Mouse (Mus musculus) limb, embryonic 12.5 days (tissue): ENCODE results near the gene Gk2. TPM values are rescaled to one million over a fixed set of nuclear protein-coding genes. Genes with fewer than 3 reads are reported as not detected.

Source experiments
- ATAC-seq: fragments of 200-750 bp; cut with Nextera tagmentation; 2 replicates; pipeline ENCODE4 v1.8.0; 2017; ENCODE audit warnings: low read depth, moderate TSS enrichment; ENCODE audit not compliant: insufficient number of reproducible peaks, insufficient read depth, low FRiP score, low TSS enrichment
- H3K27ac ChIP-seq: fragments of 300-500 bp; sonication (generic); 2 replicates; pipeline ENCODE4 v1.5.1; 2016; ENCODE audit warnings: mild to moderate bottlenecking, moderate library complexity
- H3K27me3 ChIP-seq: fragments of 300-500 bp; sonication (generic); 2 replicates; pipeline ENCODE4 v1.6.1; 2016; ENCODE audit warnings: mild to moderate bottlenecking, moderate library complexity
- H3K36me3 ChIP-seq: fragments of 300-500 bp; sonication (generic); 2 replicates; pipeline ENCODE4 v1.6.1; 2016; ENCODE audit warnings: mild to moderate bottlenecking, moderate library complexity
- H3K4me1 ChIP-seq: fragments of 300-500 bp; sonication (generic); replicated peaks from 2 replicates; pipeline ENCODE4 v1.6.1; 2016
- H3K4me2 ChIP-seq: fragments of 300-500 bp; sonication (generic); 2 replicates; pipeline ENCODE4 v1.6.1; 2016; ENCODE audit warnings: mild to moderate bottlenecking, moderate library complexity
- H3K4me3 ChIP-seq: fragments of 300-500 bp; sonication (generic); replicated peaks from 2 replicates; pipeline ENCODE4 v1.5.1; 2016; ENCODE audit warnings: mild to moderate bottlenecking
- H3K9ac ChIP-seq: fragments of 300-500 bp; sonication (generic); replicated peaks from 2 replicates; pipeline ENCODE4 v1.6.1; 2016; ENCODE audit warnings: mild to moderate bottlenecking, moderate library complexity
- H3K9me3 ChIP-seq: fragments of 300-500 bp; sonication (generic); 2 replicates; pipeline ENCODE4 v1.6.1; 2016; ENCODE audit warnings: mild to moderate bottlenecking, moderate library complexity
- WGBS: fragments of 180-500 bp; shearing (Covaris S2); methylation state at CpG from one replicate; pipeline ENCODE4 v1.1.7; 2016; 5-methylcytosine and 5-hydroxymethylcytosine counted together
- polyA plus RNA-seq: library from polyadenylated mRNA; unstranded; fragments of >200 nt; fragmentation: Nextera tagmentation; extraction: Ambion mirVana; gene quantifications from 2 replicates; pipeline ENCODE4 v1.2.1, GENCODE M21; 2016

Gk2 gene
- polyA plus RNA-seq, 1 experiment from 2014 or later, result not detected

- Histone ChIP-seq H3K27ac (no peak overlapping the region), H3K9me3 (no peaks in the 10 kb centered on the region), H3K27me3 (no peaks in the 10 kb centered on the region), H3K36me3 (no peaks in the 10 kb centered on the region), H3K4me1 (no peaks in the 10 kb centered on the region), H3K4me2 (no peak overlapping the region), H3K9ac (no peak overlapping the region), H3K4me3 (no peak overlapping the region)
- ATAC-seq, result no peak
- 89% methylated on average over 2 of the region's 2 CpGs for WGBS
Measured at GRCm38 (mm10) chr5:97432512-97432911, 24.3 kb downstream of the Gk2 start.

- Histone ChIP-seq H3K27ac (no peak overlapping the region), H3K4me1 (no peaks in the 10 kb centered on the region), H3K9ac (no peak overlapping the region), H3K27me3 (no peaks in the 10 kb centered on the region), H3K4me3 (no peak overlapping the region), H3K4me2 (no peak overlapping the region), H3K36me3 (no peaks in the 10 kb centered on the region), H3K9me3 (no peaks in the 10 kb centered on the region)
- no peak for ATAC-seq
- WGBS, result 49% methylated on average over 9 of the region's 9 CpGs
Measured at GRCm38 (mm10) chr5:97429976-97430375, 26.8 kb downstream of the Gk2 start.

GRCm38 (mm10) chr5:97421669-97422068, 35.2 kb downstream of the Gk2 start:
- Histone ChIP-seq H3K27ac (no peak overlapping the region), H3K4me1 (no peaks in the 10 kb centered on the region), H3K9me3 (0 out of 2 replicates have a peak, but pooled peaks cover 3% of the 10 kb centered on the region), H3K9ac (no peak overlapping the region), H3K4me2 (no peak overlapping the region), H3K36me3 (no peaks in the 10 kb centered on the region), H3K4me3 (no peak overlapping the region), H3K27me3 (no peaks in the 10 kb centered on the region)
- no peak for ATAC-seq
- WGBS, result 93% methylated on average over 2 of the region's 2 CpGs

- Histone ChIP-seq H3K27ac (no peak overlapping the region), H3K4me2 (no peak overlapping the region), H3K4me3 (no peak overlapping the region), H3K36me3 (no peaks in the 10 kb centered on the region), H3K4me1 (no peaks in the 10 kb centered on the region), H3K9ac (no peak overlapping the region), H3K9me3 (0 out of 2 replicates have a peak, but pooled peaks cover 1% of the 10 kb centered on the region), H3K27me3 (no peaks in the 10 kb centered on the region)
- WGBS, result 87% methylated on average over 2 of the region's 2 CpGs
- no peak for ATAC-seq
Measured at GRCm38 (mm10) chr5:97417185-97417584, 39.6 kb downstream of the Gk2 start.

GRCm38 (mm10) chr5:97415837-97416236, 41.0 kb downstream of the Gk2 start:
- H3K4me1 ChIP-seq, result no peaks in the 10 kb centered on the region
- 85% methylated on average over 6 of the region's 6 CpGs for WGBS
- H3K36me3 ChIP-seq, result no peaks in the 10 kb centered on the region
- no peak for ATAC-seq
- no peak overlapping the region for H3K9ac ChIP-seq
- H3K9me3 ChIP-seq, result no peaks in the 10 kb centered on the region
- H3K27me3 ChIP-seq, result no peaks in the 10 kb centered on the region
- H3K4me2 ChIP-seq, result no peak overlapping the region
- no peak overlapping the region for H3K4me3 ChIP-seq
- H3K27ac ChIP-seq, result no peak overlapping the region

GRCm38 (mm10) chr5:97413716-97414115, 43.1 kb downstream of the Gk2 start:
- Histone ChIP-seq H3K4me3 (no peak overlapping the region), H3K9ac (no peak overlapping the region), H3K27ac (no peak overlapping the region), H3K4me2 (no peak overlapping the region), H3K36me3 (no peaks in the 10 kb centered on the region), H3K27me3 (no peaks in the 10 kb centered on the region), H3K4me1 (no peaks in the 10 kb centered on the region), H3K9me3 (no peaks in the 10 kb centered on the region)
- ATAC-seq, result no peak
- WGBS, result 85% methylated on average over 3 of the region's 3 CpGs

- H3K9ac ChIP-seq, result no peak overlapping the region
- H3K4me1 ChIP-seq, result no peaks in the 10 kb centered on the region
- no peaks in the 10 kb centered on the region for H3K27me3 ChIP-seq
- H3K9me3 ChIP-seq, result no peaks in the 10 kb centered on the region
- no peak for ATAC-seq
- no peak overlapping the region for H3K4me2 ChIP-seq
- no peak overlapping the region for H3K27ac ChIP-seq
- no peaks in the 10 kb centered on the region for H3K36me3 ChIP-seq
- WGBS, result 87% methylated on average over 6 of the region's 6 CpGs
- H3K4me3 ChIP-seq, result no peak overlapping the region
Measured at GRCm38 (mm10) chr5:97410190-97410589, 46.6 kb downstream of the Gk2 start.

GRCm38 (mm10) chr5:97409234-97409704, 47.6 kb downstream of the Gk2 start:
- Histone ChIP-seq H3K9ac (no peak overlapping the region), H3K4me3 (no peak overlapping the region), H3K36me3 (no peaks in the 10 kb centered on the region), H3K4me2 (no peak overlapping the region), H3K27me3 (no peaks in the 10 kb centered on the region), H3K9me3 (no peaks in the 10 kb centered on the region), H3K27ac (no peak overlapping the region), H3K4me1 (no peaks in the 10 kb centered on the region)
- WGBS, result 32% methylated on average over 4 of the region's 4 CpGs
- ATAC-seq, result no peak

Other genes with a start within 250 kb of the Gk2 start
- gene Naa11, start 64.6 kb downstream of the Gk2 start, polyA plus RNA-seq, result not detected in 2 replicates